Mouse (Mus musculus): ENCODE measurements around the gene Nin.

DNA sequence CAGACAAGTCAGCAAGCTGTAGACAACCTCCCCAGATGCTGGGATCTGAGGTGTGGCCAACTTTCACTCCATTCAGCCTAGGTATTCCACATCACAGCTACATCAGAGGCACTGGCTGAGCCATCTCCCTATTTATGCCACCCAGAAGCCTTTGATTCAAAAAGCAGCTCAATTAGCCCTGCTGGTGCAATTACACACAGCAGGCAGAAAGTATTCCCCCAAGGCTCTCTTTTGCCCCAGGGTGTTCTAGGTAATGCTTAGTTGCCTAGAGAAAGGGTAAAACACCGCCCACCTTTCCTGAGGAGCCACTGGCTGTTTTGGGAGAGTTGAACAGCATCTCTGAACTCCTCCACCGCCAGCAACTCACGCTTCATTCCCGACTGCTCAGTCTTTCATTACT is 10.3 kb downstream of the Nin start:
- TF ChIP-seq TAL1 (conservative IDR thresholded peaks at IDR 0.05; ENCODE audit: low read depth, low read length): no peak
- TF ChIP-seq CTCF (IDR thresholded peaks at IDR 0.05; ENCODE audit: low read depth, low read length): no peak
